Mouse (Mus musculus) bone marrow, adult 2 months (tissue): ENCODE measurements at regions not wholly inside any gene's neighbourhood (a gene's known extent, or its start where the extent isn't known, plus 50 kb on each side); places are given as distances from the start of the nearest gene placed in this dataset.

Experiments used
- H3K27ac ChIP-seq: fragments of 200-500 bp; 2 replicates; pipeline ENCODE4 v1.5.1; 2012; ENCODE audit warnings: low read depth, mild to moderate bottlenecking, control low read depth, inconsistent platforms, low read length; ENCODE audit not compliant: control insufficient read depth, poor library complexity, insufficient read depth
- H3K4me1 ChIP-seq: fragments of 200-500 bp; 2 replicates; pipeline ENCODE4 v1.6.1; 2011; ENCODE audit warnings: low read length; ENCODE audit not compliant: control insufficient read depth, insufficient read depth
- H3K4me3 ChIP-seq: fragments of 200-500 bp; replicated peaks from 2 replicates; pipeline ENCODE3; 2011; ENCODE audit warnings: mild to moderate bottlenecking, low read depth, low read length, control low read depth; ENCODE audit not compliant: control insufficient read depth
- CTCF ChIP-seq: fragments of 200-500 bp; IDR thresholded peaks from 2 replicates; pipeline ENCODE4 v1.5.1; 2011; ENCODE audit warnings: low read length, control low read depth; ENCODE audit not compliant: control insufficient read depth, insufficient read depth
- POLR2A ChIP-seq: fragments of 200-500 bp; IDR thresholded peaks from 2 replicates; pipeline ENCODE4 v1.6.1; 2011; ENCODE audit warnings: low read depth, mild to moderate bottlenecking, control low read depth, low read length, borderline replicate concordance; ENCODE audit not compliant: control insufficient read depth
- WGBS: fragments of 180-500 bp; shearing (Covaris S2); methylation state at CpG from one replicate; pipeline ENCODE4 v1.1.7; 2018; 5-methylcytosine and 5-hydroxymethylcytosine counted together

- H3K27ac ChIP-seq = no peak overlapping the region
- no peaks in the 10 kb centered on the region for H3K4me1 ChIP-seq
- H3K4me3 ChIP-seq = no peak overlapping the region
- TF ChIP-seq POLR2A = no peak
- TF ChIP-seq CTCF = no peak
- 64% methylated on average over 5 of the region's 5 CpGs for WGBS
Observed at GRCm38 (mm10) chr1:33106286-33106685, 559.2 kb upstream of the Gm5415 start.

GRCm38 (mm10) chr1:33104296-33104695 is 557.2 kb upstream of the Gm5415 start:
- Histone ChIP-seq H3K27ac (no peak overlapping the region), H3K4me3 (no peak overlapping the region), H3K4me1 (no peaks in the 10 kb centered on the region)
- 67% methylated on average over 1 of the region's 1 CpGs for WGBS
- TF ChIP-seq CTCF (no peak), POLR2A (no peak)

GRCm38 (mm10) chr1:33098062-33098461 is 551.0 kb upstream of the Gm5415 start:
- Histone ChIP-seq H3K4me3 (no peak overlapping the region), H3K4me1 (no peaks in the 10 kb centered on the region), H3K27ac (no peak overlapping the region)
- TF ChIP-seq POLR2A (no peak), CTCF (no peak)
- WGBS = 77% methylated on average over 3 of the region's 3 CpGs

GRCm38 (mm10) chr1:33096851-33097250 is 549.8 kb upstream of the Gm5415 start:
- no peak for TF ChIP-seq CTCF
- TF ChIP-seq POLR2A = no peak
- Histone ChIP-seq H3K27ac (no peak overlapping the region), H3K4me1 (no peaks in the 10 kb centered on the region), H3K4me3 (no peak overlapping the region)
- 76% methylated on average over 1 of the region's 1 CpGs for WGBS

GRCm38 (mm10) chr1:33074551-33074950 is 527.5 kb upstream of the Gm5415 start:
- Histone ChIP-seq H3K4me3 (no peak overlapping the region), H3K27ac (no peak overlapping the region), H3K4me1 (no peaks in the 10 kb centered on the region)
- no peak for TF ChIP-seq CTCF
- TF ChIP-seq POLR2A = no peak
- 83% methylated on average over 1 of the region's 1 CpGs for WGBS

GRCm38 (mm10) chr1:33058010-33058409 is 510.9 kb upstream of the Gm5415 start:
- TF ChIP-seq POLR2A = no peak
- TF ChIP-seq CTCF = no peak
- Histone ChIP-seq H3K27ac (no peak overlapping the region), H3K4me3 (no peak overlapping the region), H3K4me1 (no peaks in the 10 kb centered on the region)
- 64% methylated on average over 2 of the region's 2 CpGs for WGBS

GRCm38 (mm10) chr1:33044388-33044787 is 497.3 kb upstream of the Gm5415 start:
- TF ChIP-seq POLR2A = no peak
- no peak for TF ChIP-seq CTCF

GRCm38 (mm10) chr1:33042424-33042823 is 495.3 kb upstream of the Gm5415 start:
- Histone ChIP-seq H3K4me1 (no peaks in the 10 kb centered on the region), H3K27ac (no peak overlapping the region), H3K4me3 (no peak overlapping the region)
- TF ChIP-seq POLR2A (no peak), CTCF (no peak)
- 72% methylated on average over 2 of the region's 2 CpGs for WGBS

More at GRCm38 (mm10) chr1:33044388-33044787, 497.3 kb upstream of the Gm5415 start:
- H3K4me1 ChIP-seq = no peaks in the 10 kb centered on the region
- no peak overlapping the region for H3K27ac ChIP-seq
- H3K4me3 ChIP-seq = no peak overlapping the region
- 71% methylated on average over 2 of the region's 2 CpGs for WGBS

- Histone ChIP-seq H3K4me3 (no peak overlapping the region), H3K27ac (no peak overlapping the region), H3K4me1 (no peaks in the 10 kb centered on the region)
- WGBS = 73% methylated on average over 4 of the region's 4 CpGs
- TF ChIP-seq POLR2A = no peak
- no peak for TF ChIP-seq CTCF
Observed at GRCm38 (mm10) chr1:33040740-33041139, 493.6 kb upstream of the Gm5415 start.
